Mouse (Mus musculus) CD4-positive helper T cell, adult 2 months (primary cell): Measurements from ENCODE around the gene Aldh3b2.

Experiments used
- DNase-seq: peaks from one replicate; pipeline ENCODE4 v3.0.0-alpha.2; 2012; ENCODE audit warnings: low read depth, missing footprints, low spot score

Gene Aldh3b2

DNA sequence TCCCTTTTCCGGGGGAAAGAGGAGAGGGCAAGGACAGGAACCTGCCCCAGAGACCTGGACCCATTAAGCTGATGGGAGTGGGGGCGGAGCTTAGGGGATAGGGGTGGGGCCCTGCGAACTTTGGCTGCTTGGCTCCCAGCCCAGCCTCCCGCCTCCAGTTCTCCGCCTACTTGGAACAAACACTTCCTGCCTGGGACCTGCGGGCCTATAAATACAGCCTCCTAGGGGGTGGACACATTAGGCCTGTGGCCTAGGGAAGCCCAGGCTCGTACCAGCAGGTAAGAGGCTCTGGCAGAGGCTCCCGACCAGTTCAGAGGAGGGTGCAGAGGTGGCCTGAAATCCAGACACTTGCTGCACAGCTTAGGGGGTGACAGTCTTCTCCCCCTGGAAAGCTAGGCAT lies 14.2 kb downstream of the Aldh3b2 start, which contains the start of gene Acy3:
Acy3 (plus strand) TSS at position 237 of the 400 bp plus-strand sequence.
- peak; percentile 31 for DNase-seq

DNA sequence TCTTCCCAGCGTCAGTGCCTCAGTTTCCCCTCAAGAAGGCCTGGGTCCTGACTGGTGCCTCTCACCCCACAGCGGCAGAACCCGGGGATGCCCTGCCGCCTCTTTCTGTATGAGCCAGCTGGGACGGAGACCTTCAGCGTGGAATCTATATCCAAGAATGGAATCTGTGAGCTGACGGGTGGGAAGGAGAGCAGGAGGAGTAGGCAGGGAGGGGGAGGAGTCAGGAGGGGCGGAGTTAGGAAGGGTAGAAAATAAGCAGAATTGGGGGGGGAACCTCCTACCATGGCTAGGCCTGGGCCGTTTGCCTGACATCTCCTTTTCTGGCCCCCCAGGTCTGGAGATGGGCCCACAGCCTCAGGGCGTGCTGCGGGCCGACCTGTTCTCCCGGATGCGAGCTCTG lies 15.9 kb downstream of the Aldh3b2 start:
- DNase-seq = no peak

DNA sequence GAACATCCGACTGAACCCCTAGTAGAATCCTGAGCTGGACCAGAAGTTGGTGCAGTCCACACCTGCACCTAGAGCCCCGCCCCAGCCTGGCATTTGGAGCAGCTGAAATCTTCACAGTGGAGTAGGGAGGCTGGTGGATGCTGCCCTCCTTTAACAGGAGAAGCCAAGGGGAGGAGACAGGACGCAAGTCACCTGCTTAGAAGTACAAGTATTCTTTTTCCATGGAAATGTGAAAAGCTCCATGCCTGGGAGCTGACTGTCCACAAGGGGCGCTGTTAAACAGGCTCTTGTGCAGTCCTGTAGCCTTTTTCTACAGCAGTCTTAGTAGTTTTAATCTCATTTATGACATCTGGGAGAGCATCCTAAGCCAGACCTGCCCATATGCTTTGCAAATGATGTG lies 16.6 kb downstream of the Aldh3b2 start:
- DNase-seq = no peak

DNA sequence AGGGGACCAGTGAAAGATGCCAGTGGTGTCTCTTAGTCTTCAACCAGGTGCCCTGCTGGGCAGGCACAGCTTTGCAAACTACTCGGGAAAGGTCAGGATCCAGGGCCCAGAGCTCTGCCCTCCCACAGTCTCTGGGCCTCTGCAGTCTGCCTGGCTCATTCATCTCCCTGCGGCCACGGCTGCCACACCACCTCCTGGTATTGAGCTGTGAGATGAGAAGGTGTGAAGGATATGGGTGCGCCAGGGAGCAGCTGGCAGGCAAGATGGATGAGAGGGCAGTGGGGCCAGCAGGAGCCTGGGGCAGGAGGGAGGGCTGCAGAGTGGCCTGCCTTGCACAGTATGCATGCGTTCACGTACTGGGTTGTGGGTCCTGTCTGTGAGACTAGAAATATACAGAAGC lies 18.7 kb downstream of the Aldh3b2 start:
- no peak for DNase-seq

DNA sequence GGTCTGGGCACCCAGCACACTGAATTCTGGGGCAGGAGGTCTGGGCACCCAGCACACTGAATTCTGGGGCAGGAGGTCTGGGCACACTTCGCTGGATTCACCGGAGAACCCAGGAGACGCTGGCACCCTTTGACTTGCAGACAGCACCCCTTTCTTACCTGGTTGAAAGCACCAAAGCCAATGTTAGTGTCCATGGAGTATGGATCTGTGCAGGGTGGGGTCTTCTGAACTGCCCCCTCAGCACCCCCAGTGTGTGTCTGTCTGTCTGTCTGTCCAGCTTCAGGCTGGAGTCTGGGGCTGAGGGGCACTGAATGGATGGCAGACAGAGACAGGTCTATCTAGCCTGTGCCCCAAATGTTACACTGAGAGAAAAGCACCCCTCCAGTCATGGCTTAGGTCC lies 19.4 kb downstream of the Aldh3b2 start:
- DNase-seq = no peak

DNA sequence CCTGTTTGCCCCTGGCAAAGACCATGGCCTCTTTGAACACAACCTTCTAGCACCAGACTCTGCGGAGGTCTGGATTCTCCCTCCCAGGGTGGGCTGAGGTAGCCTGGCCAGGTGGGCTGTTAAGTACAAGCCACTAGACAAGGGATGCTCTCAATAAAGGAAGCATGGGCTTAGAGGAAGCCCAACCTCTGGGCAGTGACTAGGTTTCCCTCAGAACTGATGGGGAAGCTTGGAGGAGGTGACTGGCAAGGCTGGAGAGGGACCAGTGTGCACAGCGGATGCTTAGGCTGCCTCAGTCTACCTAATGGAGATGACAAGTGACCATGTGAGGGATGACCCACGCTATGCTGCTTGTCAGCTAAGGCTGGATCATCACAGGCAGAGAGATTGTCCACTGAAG lies 19.8 kb downstream of the Aldh3b2 start:
- no peak for DNase-seq

DNA sequence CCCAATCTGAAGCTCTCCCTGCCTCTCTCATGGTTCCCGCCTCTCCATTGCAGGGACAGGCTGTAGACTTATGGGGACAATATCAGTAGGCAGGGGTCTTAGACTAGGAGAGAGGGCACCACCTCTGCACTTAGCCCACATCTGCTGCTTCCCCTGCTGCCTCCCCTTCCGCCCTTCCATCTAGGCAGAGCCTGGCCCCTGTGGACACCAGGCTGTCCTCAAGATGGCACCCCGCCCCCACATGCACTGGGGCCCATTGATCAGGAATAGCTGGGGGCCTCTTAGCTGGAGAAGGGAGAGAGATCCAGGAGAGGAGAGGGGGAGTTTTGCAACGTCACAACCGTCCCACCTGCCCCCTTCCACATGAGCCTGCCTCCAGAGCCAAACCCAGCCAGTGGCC lies 20.3 kb downstream of the Aldh3b2 start, which contains the start of gene Tbx10:
Tbx10 (plus strand) TSS at position 337 of the 400 bp plus-strand sequence.
- no peak for DNase-seq

DNA sequence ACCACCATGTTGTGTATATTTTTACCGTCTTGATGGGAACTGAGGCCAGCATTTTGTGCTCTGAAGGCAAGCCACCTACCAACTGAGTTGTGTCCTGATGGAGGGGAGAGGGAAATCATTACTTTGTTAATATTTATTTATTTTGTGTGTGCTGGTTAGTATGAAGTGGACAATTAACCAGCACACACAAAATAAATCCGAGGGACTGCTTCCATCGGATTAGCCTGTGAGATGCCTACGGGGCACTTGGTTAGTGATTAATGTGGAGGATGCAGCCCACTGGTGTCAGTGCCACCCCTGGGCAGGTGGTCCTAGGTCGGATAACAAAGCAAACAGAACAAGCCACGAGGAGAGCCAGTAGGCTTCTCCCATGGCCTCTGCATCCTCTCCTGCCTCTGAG lies 22.8 kb downstream of the Aldh3b2 start:
- DNase-seq = no peak

DNA sequence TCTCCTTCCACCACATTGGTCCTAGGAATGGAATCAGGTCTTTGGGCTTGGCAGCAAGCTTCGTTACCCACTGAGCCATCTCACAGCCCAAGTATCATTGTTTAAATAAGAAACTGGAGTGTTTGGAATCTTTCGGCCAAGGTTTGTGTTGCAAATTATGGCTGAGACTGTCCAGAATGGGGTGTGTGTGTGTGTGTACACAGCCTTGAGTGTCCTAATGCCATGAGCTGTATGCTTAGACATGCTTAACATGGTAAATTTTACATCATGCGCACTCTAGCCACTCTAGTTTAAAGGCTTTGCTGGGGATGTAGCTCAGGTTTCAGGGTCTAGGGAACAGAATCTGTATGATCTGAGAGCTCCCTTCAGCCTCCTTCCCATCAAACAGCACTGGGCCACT lies 23.4 kb downstream of the Aldh3b2 start:
- no peak for DNase-seq

DNA sequence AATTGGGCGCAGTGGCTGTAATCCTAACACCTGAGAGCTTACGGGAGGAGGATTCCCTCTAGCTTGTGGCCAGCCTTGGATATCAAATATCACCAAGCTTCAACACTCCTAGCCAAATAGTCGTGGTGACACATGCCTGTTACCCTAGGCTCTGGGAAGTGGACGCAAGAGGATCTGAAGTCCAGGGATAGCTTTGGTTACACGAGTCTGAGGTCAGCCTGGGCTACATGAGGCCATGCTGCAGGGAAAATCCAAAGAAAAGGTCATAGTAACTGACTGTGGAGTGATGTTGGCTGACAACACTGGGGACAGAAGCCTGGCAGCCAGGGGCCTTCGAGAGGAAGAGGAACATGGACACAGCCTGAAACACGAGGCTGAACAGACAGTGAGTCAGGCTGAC lies 24.0 kb downstream of the Aldh3b2 start:
- no peak for DNase-seq

DNA sequence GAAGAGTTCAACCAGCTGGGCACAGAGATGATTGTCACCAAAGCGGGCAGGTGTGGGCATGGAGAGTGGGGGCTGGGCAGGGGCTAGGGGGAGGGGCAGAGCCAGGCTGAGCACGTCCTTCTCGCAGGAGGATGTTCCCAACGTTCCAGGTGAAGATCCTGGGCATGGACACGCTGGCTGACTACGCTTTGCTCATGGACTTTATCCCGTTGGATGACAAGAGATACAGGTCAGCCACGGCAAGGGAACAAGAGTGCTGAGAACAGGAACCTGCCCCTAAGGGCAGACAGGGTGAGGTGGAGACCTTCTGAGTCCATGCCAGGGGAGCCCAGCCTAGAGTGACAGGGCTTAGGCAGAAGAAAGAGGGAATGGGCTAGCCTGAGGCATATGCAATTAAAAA lies 24.6 kb downstream of the Aldh3b2 start:
- DNase-seq = no peak

DNA sequence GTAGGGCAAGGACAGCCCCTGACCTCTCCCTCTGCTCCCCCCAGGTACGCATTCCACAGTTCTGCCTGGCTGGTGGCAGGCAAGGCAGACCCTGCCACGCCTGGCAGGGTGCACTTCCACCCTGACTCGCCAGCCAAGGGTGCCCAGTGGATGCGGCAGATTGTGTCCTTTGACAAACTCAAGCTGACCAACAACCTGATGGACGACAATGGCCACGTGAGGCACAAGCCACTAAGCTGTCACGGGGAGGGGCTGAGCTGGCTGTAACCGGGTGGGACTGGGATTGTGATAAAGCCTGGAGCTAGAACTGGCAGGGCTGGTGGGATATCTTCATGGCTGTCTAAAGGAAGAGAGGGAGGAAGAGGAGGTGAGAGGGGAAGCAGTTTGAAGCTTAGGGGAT lies 25.1 kb downstream of the Aldh3b2 start:
- DNase-seq = no peak

DNA sequence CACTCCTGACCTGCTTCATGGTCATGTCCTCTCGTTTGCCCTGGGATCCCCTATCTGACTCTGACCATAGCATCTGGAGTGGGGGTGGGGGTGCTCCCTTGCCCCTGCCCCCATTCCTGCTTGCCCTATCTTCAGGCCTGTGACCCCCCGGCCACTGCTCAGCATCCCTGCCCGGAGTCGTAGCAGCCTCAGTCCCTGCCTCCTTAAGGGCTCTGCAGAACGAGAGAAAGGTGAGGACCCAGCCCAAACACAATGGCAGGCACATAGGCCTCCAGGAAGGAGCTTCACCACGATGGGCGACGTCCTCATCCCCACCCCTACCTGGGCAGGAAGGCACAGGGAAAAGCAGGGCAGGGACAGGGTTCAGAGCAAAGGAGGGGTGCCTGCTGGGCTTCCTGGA lies 26.2 kb downstream of the Aldh3b2 start:
- no peak for DNase-seq

DNA sequence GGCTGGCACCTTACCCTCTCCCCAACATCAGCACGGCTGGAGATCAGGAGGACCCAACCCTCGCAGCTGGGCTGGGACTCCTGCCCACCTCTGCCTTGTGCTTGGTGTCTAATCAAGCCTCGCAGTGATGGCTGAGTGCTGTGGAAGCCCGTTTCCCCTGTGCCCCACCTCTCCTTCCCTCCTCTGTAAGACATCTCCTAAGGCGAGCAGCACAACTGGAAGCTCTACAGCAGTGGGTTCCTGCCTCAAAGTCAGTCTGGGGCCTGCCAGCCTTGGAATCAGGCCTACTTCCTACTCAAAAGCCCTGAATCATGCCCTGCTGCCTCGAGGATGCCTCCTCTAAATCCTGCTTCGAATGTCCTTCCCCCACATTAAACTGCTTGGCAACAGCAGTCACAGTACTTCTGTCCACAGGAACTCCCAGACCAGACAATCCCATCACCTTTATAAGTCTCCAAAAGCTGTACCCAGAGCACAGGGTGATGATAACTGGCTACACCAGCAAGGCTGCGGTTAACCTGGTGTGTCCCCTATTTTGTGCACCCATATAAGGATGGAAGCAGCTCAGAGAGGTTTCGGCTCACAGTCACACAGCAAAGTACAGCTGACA lies 27.1 kb downstream of the Aldh3b2 start:
- DNase-seq = no peak

DNA sequence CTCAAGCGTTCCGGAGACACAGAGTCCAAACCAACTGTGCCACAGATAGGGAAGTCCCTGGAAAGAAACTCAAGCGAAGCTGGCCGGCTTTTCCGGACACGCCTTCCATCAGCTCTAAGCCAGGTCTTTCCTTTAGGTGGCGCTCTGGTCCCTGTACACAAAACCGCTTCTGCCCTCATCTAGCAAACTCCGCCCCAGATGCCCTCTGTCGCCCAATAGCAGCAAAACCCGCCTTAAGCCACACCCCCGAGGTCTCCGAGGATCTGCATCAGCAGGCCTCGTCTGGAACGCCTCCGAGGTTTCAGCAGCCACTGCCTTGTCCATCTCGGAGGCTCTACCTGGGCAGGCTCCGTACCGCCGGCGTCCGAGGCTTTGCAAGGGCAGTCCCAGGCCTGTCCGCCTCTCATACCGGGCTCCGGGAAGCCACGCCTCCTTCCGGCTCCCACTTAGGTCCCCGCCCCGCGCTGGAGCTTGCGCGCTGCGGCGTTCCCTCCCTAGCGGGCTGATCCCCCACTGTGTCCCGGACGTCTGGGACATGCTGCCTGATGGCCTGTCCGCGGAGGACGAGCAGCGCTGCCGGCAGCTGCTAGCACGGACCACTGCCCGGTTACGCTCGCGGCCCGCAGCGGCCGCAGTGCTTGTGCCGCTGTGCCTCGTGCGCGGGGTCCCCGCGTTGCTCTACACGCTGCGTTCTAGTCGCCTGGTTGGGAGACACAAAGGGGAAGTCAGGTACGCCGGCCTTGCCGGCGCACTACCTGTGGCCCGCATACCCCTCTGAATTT lies 28.2 kb downstream of the Aldh3b2 start, which contains the start of the genes Nudt8 and Gm49405:
Nudt8 (plus strand) TSS at position 462 of the 782 bp plus-strand sequence.
Gm49405 (plus strand) TSS at position 508 of the 782 bp plus-strand sequence.
- peak; percentile 96 for DNase-seq

DNA sequence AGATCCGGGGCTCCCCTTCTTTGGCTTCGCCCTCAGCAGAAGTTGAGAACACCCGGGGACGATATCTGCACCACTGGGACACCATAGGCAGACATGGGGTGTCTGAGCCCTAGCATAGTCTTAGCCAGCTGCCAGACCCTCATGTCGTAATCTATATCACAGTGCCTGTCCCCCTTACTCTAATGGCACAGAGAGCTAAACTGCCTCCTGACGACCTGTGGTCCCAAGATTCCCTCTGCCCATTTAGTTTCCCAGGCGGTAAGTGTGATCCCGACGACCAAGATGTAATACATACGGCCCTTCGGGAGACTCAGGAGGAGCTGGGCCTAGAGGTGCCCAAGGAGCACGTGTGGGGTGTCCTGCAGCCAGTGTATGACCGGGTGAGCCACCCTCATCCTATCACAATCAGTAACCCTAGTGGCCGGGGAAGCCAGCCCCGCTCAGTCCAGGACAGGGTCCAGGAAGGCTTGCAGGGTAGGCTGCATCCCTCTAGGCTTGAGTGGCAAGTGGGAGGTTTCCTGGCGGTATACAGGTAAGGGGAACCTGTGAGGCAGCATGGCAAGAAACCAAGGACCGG lies 28.9 kb downstream of the Aldh3b2 start:
- no peak for DNase-seq

DNA sequence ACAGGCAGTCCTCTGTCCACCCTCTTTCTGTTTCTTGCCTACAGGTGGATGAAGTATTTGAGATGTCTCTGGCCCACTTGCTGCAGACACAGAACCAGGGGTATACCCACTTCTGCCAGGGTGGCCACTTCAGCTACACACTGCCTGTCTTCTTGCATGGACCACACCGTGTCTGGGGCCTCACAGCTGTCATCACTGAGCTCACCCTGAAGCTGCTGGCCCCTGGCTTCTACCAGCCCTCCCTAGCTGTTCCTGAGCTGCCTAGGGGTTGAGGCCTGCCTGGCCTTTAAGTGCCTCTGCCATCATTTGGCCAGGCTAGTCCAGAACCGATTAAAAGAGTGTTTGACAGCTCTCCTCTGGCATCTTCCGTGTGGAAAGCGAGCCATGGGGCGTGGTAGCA lies 29.6 kb downstream of the Aldh3b2 start:
- no peak for DNase-seq

DNA sequence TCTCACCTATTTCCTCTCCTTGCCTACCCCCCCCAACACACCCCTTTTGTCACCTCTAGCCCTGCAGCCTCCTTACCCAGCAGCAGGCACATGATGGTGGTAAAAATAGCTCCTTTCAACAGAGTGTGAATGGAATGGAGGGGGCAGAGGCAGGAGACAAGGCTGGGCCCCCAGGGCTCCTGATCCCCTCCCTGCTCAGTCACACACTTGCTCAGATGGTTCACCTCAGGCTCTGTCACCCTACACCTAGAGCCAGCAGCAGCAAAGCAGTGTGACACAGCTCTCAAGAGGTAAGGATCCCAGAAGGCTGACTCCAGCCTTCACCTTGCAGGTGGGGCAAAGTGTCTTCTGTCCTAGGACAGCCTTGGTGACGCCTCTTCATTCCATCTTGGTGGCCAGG lies 31.0 kb downstream of the Aldh3b2 start, which contains the start of gene Doc2g:
Doc2g (plus strand) TSS at position 202 of the 400 bp plus-strand sequence.
- no peak for DNase-seq

DNA sequence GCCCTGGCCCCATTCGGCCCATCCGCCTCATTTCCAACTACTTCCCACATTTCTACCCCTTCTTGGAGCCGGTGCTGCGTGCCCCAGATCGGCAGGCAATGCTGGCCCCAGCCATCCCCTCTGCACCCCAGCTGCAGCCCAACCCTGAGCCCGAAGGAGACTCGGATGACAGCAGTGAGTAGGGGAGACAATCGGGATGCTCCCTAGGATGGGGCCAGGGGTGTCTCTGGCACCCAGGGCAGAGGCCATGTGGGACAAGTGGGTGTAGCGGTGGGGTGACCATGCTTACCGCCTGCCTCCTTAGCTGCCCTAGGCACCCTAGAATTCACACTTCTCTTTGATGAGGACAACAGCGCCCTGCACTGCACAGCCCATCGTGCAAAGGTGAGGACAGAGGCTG lies 31.5 kb downstream of the Aldh3b2 start:
- no peak for DNase-seq

DNA sequence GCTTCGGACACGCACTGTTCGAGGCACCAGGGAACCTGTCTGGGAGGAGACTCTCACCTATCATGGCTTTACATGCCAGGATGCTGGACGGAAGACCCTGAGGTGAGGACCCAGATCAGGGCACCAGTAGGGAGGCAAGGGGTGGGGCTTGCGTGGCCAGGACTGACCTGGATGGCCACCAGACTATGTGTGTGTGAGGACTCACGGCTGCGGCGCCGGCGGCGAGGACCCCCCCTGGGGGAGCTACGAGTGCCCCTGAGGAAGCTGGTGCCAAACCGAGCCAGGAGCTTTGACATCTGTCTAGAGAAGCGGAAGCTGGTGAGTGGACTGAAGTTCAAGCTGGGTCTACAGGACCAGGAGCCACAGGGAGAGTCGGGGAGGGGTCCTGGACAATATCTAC lies 32.2 kb downstream of the Aldh3b2 start:
- DNase-seq = no peak

DNA sequence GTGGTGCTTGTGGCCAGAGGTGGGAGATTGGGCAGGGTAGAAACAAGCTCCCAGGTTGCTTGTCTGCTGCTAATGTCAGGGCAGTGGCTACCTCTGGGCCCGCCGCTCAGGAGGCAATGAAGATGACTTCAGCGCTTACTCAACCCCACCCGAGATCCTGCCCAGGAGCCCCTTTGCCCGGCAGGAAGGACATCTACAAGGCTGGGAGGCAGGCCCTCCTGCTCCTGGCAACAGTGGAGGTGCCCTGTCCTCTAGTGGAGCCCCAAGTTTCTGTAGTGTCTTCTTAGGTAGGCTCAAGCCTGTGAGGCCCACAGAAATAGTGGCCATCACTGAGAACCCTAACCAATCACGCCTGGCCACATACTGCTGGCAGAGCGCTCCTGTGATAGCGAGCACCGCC lies 33.0 kb downstream of the Aldh3b2 start:
- DNase-seq = no peak

DNA sequence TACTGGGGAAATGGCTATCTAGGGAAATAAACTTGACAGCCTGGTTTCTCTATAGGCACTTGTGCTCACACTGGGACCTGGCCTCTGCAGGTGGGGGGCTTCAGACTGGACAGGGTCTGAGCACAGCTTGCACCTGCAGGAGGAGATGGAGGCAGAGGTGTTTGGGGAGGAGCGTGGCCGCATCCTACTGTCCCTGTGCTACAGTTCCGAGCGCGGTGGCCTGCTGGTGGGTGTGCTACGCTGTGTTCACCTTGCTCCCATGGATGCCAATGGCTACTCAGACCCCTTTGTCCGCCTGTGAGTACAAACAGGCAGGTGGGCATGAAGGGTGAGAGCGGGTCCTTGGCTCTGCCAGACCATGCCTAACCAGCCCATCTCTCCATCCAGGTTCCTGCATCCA lies 33.8 kb downstream of the Aldh3b2 start:
- DNase-seq = no peak

DNA sequence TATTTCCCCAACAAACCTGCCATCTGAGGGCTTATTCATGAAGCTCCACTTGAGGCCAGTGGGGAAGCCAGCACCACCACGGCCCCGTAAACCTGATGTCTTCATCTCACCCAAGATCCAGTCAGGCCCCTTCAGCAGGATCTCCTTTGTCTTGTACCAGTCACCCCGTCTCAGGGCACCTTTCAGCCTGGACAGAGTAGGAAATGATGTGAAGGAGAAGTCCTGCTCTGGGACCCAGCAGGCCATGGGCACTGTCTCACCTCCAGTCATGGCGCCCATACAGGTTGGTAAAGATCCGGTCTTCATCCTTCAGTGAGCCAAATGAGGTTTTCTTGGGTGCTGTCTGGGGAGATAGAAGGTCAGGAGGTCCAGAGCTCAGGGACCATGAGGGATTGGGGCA lies 39.0 kb downstream of the Aldh3b2 start:
- DNase-seq = no peak
